Mouse (Mus musculus): Measurements from ENCODE around the gene Espn. TPM values are rescaled to one million over a fixed set of nuclear protein-coding genes. Genes with fewer than 3 reads are reported as not detected.

Espn gene
- polyA plus RNA-seq (2017; shearing (Covaris generic)): 9.3 TPM

DNA sequence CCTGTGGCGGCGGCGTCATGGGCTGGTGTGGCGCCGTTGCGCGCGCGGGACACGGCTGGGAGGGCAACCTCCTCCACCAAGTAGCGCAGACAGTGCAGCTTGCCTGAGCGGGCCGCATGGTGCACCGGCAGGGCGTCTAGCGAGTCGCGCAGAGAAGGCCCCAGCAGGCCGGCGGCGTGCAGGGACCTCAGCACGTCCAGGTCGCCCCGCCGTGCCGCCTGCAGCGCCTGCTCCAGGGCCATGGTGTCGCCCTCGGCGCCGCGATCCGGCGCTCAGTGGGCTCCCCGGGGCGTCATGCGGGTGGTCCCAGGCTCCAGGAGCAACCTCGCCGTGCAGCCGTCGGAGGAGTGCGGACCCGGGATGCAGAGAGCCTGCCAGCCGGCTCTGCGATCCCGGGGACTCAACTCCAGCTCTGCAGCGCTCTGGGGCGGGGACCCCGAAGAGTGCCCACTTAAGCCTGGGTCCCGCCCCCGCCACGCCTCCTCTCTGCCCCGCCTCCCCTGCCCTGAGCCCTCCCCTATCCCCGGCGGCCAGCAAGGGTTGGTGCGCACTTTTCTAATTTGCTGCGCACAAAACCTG is at the start of gene Espn:
TSS of gene Espn (minus strand) at position 406 of the 579 bp plus-strand sequence.

DNA sequence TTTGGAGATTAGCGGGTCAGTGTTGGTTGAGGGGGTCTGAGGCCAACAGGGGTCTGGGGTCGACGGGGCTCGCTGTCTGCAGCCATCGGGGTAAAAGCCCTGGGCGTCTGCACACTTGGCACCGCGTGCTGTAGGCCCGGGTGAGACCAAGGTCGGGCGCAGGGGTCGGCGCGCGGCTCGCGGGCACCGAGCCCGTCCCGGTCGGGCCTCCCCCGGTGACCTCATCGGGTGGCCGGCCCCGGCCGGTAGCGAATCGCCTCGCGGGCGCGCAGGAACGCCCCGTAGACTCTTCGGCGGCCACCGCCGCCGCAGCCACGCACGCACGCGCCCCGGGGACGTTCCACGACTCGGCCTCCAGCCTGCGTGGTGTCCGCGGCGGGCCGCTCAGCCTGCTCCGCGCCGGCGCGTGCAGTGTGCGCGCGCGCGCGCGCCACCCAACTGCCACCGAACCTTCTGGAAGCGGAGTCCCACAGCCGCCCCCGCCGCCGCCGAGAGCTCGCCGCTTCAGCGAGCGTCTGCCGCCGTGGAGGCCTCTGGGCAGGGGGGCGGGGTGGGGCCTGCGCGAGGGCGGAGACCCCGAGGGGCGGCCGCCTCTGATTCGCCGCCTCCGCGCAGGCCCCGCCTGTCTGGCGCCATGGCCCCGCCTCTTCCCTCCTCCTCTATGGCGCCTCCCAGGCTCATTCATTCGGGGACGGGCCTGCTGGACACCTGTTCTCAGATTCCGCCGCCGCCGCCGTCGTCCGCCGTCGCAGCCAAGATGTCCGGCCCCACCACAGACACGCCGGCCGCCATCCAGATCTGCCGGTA is 25.6 kb upstream of the Espn start, which contains the start of gene Acot7:
TSS of gene Acot7 (plus strand) at position 598 of the 807 bp plus-strand sequence.

GRCm38 (mm10) chr4:152158585-152159284 is 6.6 kb upstream of the Espn start, which contains the start of gene Hes2:
Gene Hes2, plus strand, starts transcription at chr4:152158867.

DNA sequence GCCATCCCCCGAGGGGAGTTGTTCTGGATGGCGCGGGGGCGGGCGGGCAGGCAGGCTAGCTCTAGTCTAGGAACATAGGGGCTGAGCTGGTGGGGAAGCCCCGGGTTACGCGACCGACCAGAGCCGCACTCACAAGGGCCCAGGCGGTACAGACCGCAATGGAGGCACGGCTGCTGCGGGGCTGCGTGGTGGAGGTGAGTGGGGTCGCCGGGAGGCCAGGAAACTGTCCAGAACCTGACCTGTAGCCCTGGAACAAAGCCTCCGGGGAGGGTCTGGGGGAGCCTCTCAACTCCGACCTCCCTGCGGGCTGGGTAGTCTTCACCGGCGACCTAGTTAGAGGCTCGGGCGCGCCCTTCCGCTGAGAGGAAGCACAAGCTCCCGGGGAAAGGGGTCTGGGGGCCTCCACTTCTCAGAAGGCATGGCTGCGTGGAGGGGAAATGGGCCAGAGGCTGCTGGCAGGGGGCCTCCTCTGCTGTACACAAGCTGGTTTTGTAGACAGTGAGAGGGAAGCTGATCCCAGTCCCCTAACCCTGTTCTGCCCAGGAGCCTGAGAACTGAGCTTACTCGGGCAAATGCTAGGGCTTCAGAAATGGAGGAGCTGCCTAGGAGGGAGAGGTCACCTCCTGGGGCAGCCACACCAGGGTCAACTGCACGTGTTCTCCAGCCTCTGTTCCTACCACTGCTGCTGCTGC is 36.1 kb downstream of the Espn start, which contains the start of gene Tnfrsf25:
TSS of gene Tnfrsf25 (plus strand) at position 14 of the 692 bp plus-strand sequence.

DNA sequence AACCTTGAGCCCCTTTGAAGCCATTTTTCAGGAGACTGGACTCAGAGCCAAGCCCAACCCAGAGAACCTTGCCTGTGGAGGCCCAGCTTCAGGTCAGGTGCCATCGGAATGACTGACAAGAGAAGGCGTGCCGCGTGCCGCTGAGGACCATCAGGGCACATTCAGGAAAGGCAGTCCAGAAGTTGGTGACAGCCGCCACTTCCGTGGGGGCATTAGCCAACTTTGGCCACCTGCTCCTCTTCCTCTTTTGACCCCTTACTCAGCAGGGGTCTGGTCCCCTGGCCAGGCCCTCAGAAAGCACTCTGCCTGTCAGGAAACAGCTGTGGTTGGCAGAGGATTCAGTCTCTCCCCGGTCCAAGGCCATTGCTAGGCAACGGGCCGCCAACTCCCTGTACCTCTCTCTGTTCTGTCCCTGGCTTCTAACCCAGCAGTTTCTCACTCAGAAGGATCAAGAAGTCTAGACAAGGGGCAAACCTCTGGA is 80.0 kb downstream of the Espn start, which contains the start of gene Plekhg5:
TSS of gene Plekhg5 (plus strand) at position 378 of the 481 bp plus-strand sequence.

Other genes with a start within 250 kb of the Espn start
- 44.9 TPM for gene Dnajc11, start 218.7 kb downstream of the Espn start, polyA plus RNA-seq (2017; shearing (Covaris generic))
- 80.1 TPM for gene Thap3, start 163.4 kb downstream of the Espn start, polyA plus RNA-seq (2017; shearing (Covaris generic))
- 64.0 TPM for gene Phf13, start 156.1 kb downstream of the Espn start, polyA plus RNA-seq (2017; shearing (Covaris generic))
- 56.3 TPM for gene Klhl21, start 143.6 kb downstream of the Espn start, polyA plus RNA-seq (2017; shearing (Covaris generic))
- gene Zbtb48, start 124.7 kb downstream of the Espn start, polyA plus RNA-seq (2017; shearing (Covaris generic)): 32.4 TPM
- gene Tas1r1, start 113.8 kb downstream of the Espn start, polyA plus RNA-seq (2017; shearing (Covaris generic)): not detected
- gene Nol9, start 113.0 kb downstream of the Espn start, polyA plus RNA-seq (2017; shearing (Covaris generic)): 47.1 TPM
- gene Plekhg5, start 79.9 kb downstream of the Espn start, polyA plus RNA-seq (2017; shearing (Covaris generic)): 1.5 TPM
- 72.7 TPM for gene Tnfrsf25, start 36.4 kb downstream of the Espn start, polyA plus RNA-seq (2017; shearing (Covaris generic))
- not detected for gene Hes2, start 6.5 kb upstream of the Espn start, polyA plus RNA-seq (2017; shearing (Covaris generic))
- 6.2 TPM for gene Acot7, start 25.8 kb upstream of the Espn start, polyA plus RNA-seq (2017; shearing (Covaris generic))
- gene Gpr153, start 121.9 kb upstream of the Espn start, polyA plus RNA-seq (2017; shearing (Covaris generic)): not detected
- not detected for gene Hes3, start 139.3 kb upstream of the Espn start, polyA plus RNA-seq (2017; shearing (Covaris generic))
- 21.6 TPM for gene Icmt, start 144.9 kb upstream of the Espn start, polyA plus RNA-seq (2017; shearing (Covaris generic))
- not detected for gene Rnf207, start 166.6 kb upstream of the Espn start, polyA plus RNA-seq (2017; shearing (Covaris generic))
- 542 TPM for gene Rpl22, start 173.4 kb upstream of the Espn start, polyA plus RNA-seq (2017; shearing (Covaris generic))
- gene Chd5, start 186.3 kb upstream of the Espn start, polyA plus RNA-seq (2017; shearing (Covaris generic)): not detected